Mouse (Mus musculus) hindbrain, embryonic 13.5 days (tissue): ENCODE measurements at regions not wholly inside any gene's neighbourhood (a gene's known extent, or its start where the extent isn't known, plus 50 kb on each side); places are given as distances from the start of the nearest gene placed in this dataset.
A peak's percentile ranks its signal among the peaks of the same experiment; 100 is the strongest.

ENCODE experiments used
- ATAC-seq: fragments of 200-750 bp; cut with Nextera tagmentation; 2 replicates; pipeline ENCODE4 v1.8.0; 2017; ENCODE audit warnings: moderate TSS enrichment; ENCODE audit not compliant: low FRiP score
- H3K27ac ChIP-seq: fragments of 300-500 bp; sonication (generic); 2 replicates; pipeline ENCODE4 v1.5.1; 2015; ENCODE audit warnings: inconsistent platforms, mild to moderate bottlenecking, moderate library complexity
- H3K27me3 ChIP-seq: fragments of 300-500 bp; sonication (generic); 2 replicates; pipeline ENCODE4 v1.6.1; 2015; ENCODE audit warnings: mild to moderate bottlenecking, inconsistent platforms
- H3K36me3 ChIP-seq: fragments of 300-500 bp; sonication (generic); 2 replicates; pipeline ENCODE4 v1.6.1; 2015; ENCODE audit warnings: mild to moderate bottlenecking, inconsistent platforms
- H3K4me1 ChIP-seq: fragments of 300-500 bp; sonication (generic); replicated peaks from 2 replicates; pipeline ENCODE4 v1.6.1; 2015; ENCODE audit warnings: inconsistent platforms
- H3K4me2 ChIP-seq: fragments of 300-500 bp; sonication (generic); 2 replicates; pipeline ENCODE4 v1.6.1; 2015; ENCODE audit warnings: inconsistent platforms, mild to moderate bottlenecking, moderate library complexity
- H3K4me3 ChIP-seq: fragments of 300-500 bp; sonication (generic); 2 replicates; pipeline ENCODE4 v1.5.1; 2015; ENCODE audit warnings: mild to moderate bottlenecking, inconsistent platforms
- H3K9ac ChIP-seq: fragments of 300-500 bp; sonication (generic); 2 replicates; pipeline ENCODE4 v1.6.1; 2015; ENCODE audit warnings: mild to moderate bottlenecking, inconsistent platforms
- H3K9me3 ChIP-seq: fragments of 300-500 bp; sonication (generic); 2 replicates; pipeline ENCODE4 v1.6.1; 2016; ENCODE audit warnings: inconsistent platforms
- WGBS: fragments of 180-500 bp; shearing (Covaris S2); methylation state at CpG from one replicate; pipeline ENCODE4 v1.1.7; 2015; 5-methylcytosine and 5-hydroxymethylcytosine counted together

DNA sequence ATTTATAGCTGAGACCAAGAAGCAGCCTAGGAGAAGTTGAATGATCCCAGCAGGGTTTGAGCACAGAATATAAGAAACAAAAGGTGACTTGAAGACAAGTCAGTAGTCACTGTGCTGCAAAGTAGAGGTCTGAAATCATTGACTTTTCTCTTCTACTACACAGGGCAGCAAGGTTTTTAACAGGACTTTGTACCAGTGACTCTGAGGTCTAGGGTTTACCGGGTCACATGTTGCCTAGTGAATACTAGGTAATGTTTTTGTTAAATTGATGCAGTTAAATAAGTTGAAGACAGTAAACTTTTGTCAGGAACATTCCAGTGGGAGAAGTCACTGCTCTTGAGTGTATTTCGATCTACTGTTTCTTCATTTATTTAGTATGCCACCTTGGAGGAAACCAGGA is 433.4 kb downstream of the 1700129C05Rik start:
- Histone ChIP-seq H3K4me2 (no peak overlapping the region), H3K9ac (no peak overlapping the region), H3K4me3 (no peak overlapping the region), H3K27ac (no peak overlapping the region), H3K9me3 (no peaks in the 10 kb centered on the region), H3K27me3 (no peaks in the 10 kb centered on the region), H3K4me1 (no peaks in the 10 kb centered on the region), H3K36me3 (no peaks in the 10 kb centered on the region)
- no peak for ATAC-seq
- 90% methylated on average over 2 of the region's 2 CpGs for WGBS

DNA sequence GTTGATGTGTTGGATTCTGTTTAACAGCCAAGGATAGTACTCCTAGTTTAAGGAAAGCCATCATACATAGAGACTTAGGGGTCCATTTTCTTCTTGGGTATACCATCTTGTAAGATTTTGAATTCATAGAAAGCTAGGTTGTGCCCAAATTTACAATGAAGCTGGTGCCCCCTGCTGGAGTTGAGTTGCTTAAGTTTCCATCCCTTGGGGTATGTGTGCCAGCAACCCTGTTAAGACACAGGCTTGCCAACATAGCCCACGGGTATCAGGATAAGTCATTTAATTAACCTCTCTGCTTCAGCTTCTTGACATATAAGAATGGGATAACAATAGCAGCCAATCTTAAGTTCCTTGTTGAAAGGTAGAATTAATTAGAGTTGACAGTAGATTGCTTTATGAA is 440.9 kb downstream of the 1700129C05Rik start:
- no peak overlapping the region for H3K4me3 ChIP-seq
- H3K27me3 ChIP-seq, result no peaks in the 10 kb centered on the region
- peak; percentile 49; the same call in 1 of the 2 replicates for ATAC-seq
- no peaks in the 10 kb centered on the region for H3K36me3 ChIP-seq
- 28% methylated on average over 1 of the region's 1 CpGs for WGBS
- no peak overlapping the region for H3K4me2 ChIP-seq
- no peak overlapping the region for H3K27ac ChIP-seq
- H3K9me3 ChIP-seq, result no peaks in the 10 kb centered on the region
- H3K4me1 ChIP-seq, result no peaks in the 10 kb centered on the region
- no peak overlapping the region for H3K9ac ChIP-seq

DNA sequence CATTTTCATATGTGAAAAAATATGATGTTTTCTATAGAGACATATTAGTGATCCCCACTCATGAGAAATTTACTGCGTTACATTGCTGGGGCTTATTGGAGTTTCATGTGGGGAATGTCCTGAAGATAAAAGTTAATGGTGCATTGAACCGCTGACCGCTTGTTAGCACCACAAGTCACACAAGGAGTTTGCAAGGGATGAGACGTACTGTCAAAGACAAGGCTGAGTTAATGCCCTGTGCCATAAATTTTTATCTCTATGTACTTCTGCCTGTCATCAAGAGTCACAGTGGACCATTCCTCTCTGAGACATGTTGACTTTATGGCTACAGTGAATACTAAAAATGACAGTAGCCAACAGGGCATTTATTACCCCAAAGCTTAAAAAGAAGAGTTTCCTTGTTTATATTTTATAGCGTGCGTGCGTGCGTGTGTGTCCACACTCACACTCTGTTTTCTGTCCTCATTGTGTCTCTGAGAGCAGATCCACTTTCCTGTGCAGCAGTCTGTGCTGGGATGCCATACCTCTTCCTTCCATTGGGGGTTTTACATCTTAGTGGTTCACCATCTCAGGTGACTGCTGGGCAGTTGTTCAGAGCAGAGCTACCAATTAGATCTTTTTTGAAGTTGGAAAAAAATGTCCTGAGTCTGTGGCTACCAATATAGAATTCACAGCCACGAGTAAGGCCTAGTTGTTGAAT is 451.4 kb downstream of the 1700129C05Rik start:
- 91% methylated on average over 9 of the region's 9 CpGs for whole genome bisulfite sequencing
- no peak overlapping the region for H3K4me3 ChIP-seq
- H3K9me3 ChIP-seq, result no peaks in the 10 kb centered on the region
- H3K9ac ChIP-seq, result no peak overlapping the region
- no peaks in the 10 kb centered on the region for H3K4me1 ChIP-seq
- no peak for ATAC-seq
- no peak overlapping the region for H3K27ac ChIP-seq
- H3K36me3 ChIP-seq, result no peaks in the 10 kb centered on the region
- H3K27me3 ChIP-seq, result no peaks in the 10 kb centered on the region
- H3K4me2 ChIP-seq, result no peak overlapping the region

DNA sequence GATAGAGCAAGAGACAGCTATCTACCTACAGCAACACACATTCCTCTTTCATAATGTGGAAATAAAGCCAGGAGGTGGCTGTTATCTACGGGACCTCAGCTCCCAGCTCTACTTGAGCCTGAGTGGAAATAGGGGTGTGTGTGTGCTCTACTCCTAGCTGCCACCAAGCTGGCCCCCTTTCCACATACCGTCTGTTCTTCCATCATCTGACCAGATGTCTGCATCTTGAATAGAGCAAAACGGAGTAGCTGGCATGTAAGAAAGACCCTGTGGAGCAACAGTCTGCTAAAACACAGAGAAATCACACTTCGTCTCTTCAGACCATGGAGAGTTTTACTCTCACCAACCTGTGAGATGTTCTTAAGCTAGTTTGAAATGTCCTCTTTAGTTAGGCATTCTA is 454.9 kb downstream of the 1700129C05Rik start:
- Histone ChIP-seq H3K9me3 (no peaks in the 10 kb centered on the region), H3K4me3 (no peak overlapping the region), H3K27ac (no peak overlapping the region), H3K9ac (no peak overlapping the region), H3K4me1 (no peaks in the 10 kb centered on the region), H3K36me3 (no peaks in the 10 kb centered on the region), H3K27me3 (no peaks in the 10 kb centered on the region), H3K4me2 (no peak overlapping the region)
- WGBS, result 90% methylated on average over 4 of the region's 4 CpGs
- ATAC-seq, result no peak

DNA sequence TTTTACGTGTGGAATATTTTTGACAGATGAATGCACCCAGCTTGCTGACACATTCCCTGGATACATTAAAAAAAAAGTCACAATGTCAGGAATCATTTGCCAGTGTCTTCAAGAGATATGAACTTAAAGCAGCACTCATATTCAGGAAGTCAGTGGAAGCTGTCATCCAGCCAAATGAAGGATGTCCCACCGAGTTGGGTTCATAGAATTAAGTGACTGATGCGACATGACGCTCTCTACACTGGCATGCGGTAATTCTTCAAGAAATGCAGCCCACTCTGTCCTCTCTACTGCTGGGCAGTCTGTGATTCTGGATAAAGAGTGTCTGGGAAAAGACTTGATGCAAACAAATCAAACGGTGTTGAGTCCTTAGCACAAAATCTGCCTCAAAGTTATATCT is 463.9 kb downstream of the 1700129C05Rik start:
- no peaks in the 10 kb centered on the region for H3K36me3 ChIP-seq
- ATAC-seq, result no peak
- no peaks in the 10 kb centered on the region for H3K9me3 ChIP-seq
- no peak overlapping the region for H3K4me3 ChIP-seq
- 73% methylated on average over 6 of the region's 6 CpGs for WGBS
- no peak overlapping the region for H3K9ac ChIP-seq
- H3K4me2 ChIP-seq, result no peak overlapping the region
- no peaks in the 10 kb centered on the region for H3K4me1 ChIP-seq
- H3K27me3 ChIP-seq, result no peaks in the 10 kb centered on the region
- H3K27ac ChIP-seq, result no peak overlapping the region

DNA sequence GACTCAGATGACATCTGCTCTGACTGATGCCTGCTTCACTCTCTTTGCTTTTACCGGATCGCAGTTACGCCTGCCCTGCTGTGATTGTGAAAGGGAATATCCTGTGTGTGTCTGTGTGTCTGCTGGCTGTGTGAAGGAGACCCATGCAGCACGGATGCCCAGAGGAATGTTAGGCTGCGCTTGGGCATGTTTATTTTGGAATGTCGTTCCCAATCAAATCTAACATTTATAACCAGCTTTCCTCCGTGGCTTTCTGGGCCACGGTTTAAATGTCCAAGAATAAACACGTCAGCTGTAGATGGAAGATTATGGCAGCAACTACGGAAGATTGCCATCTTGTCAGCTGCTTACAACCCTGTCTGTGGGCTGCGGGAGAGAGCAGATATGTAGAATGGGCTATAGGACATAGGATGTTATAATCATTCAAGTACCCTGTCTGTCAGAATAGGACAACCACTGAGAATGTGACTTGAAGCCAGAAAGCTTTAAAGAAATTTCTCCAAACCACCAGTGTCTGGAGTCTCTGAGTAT is 464.5 kb downstream of the 1700129C05Rik start:
- 56% methylated on average over 11 of the region's 11 CpGs for WGBS

DNA sequence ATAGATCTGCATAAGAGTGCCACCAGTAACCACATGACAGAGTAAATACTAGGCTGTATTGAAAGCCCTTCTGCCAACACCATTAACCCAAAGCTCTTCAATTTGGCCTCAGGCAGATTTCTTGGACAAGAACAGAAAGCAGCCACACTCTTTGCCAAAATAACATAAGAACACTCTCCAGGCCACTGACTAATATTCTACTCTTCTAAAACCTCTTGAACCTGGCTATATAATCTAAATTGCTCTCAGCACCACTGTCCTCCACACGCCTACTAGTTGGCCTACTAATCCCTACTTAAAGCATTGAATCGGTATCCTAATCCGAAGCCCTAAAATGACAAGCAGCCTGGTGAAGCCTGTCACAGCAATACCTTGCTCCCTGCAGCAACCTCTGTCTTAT is 467.5 kb downstream of the 1700129C05Rik start:
- Histone ChIP-seq H3K27ac (no peak overlapping the region), H3K4me1 (no peaks in the 10 kb centered on the region), H3K36me3 (no peaks in the 10 kb centered on the region), H3K9me3 (no peaks in the 10 kb centered on the region), H3K9ac (no peak overlapping the region), H3K4me2 (no peak overlapping the region), H3K4me3 (no peak overlapping the region), H3K27me3 (no peaks in the 10 kb centered on the region)
- 88% methylated on average over 3 of the region's 3 CpGs for WGBS
- ATAC-seq, result no peak

More for the DNA sequence above, 464.5 kb downstream of the 1700129C05Rik start:
- ATAC-seq, result no peak
- no peaks in the 10 kb centered on the region for H3K9me3 ChIP-seq
- no peak overlapping the region for H3K9ac ChIP-seq
- H3K4me3 ChIP-seq, result no peak overlapping the region
- no peaks in the 10 kb centered on the region for H3K4me1 ChIP-seq
- H3K27me3 ChIP-seq, result no peaks in the 10 kb centered on the region
- H3K4me2 ChIP-seq, result no peak overlapping the region
- H3K36me3 ChIP-seq, result no peaks in the 10 kb centered on the region
- H3K27ac ChIP-seq, result no peak overlapping the region

DNA sequence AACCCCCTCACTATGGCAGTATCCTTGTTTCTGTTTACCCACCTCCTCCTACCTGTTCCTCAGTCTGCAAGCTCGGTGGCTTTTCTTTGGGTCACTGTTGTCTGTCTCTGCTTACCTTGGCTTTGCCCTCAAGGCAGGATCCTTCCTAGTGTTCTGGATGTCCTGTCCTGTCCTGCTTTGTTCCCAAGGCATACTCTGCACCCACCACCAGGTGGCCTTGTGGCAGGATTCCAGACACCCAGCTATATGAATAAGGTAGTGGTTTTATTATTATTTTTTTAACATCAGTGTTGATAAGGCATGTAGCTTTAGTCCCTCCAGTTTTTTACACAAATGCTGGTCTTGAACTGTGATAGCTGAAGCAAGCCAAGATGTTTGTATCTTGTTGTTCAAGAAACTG is 478.7 kb downstream of the 1700129C05Rik start:
- no peak overlapping the region for H3K27ac ChIP-seq
- H3K36me3 ChIP-seq, result no peaks in the 10 kb centered on the region
- H3K9ac ChIP-seq, result no peak overlapping the region
- no peak overlapping the region for H3K4me3 ChIP-seq
- no peak for ATAC-seq
- H3K27me3 ChIP-seq, result no peaks in the 10 kb centered on the region
- H3K4me1 ChIP-seq, result peaks cover 5% of the 10 kb centered on the region; the same call in 1 of the 2 replicates
- no peak overlapping the region for H3K4me2 ChIP-seq
- WGBS, result 57% methylated on average over 1 of the region's 1 CpGs
- no peaks in the 10 kb centered on the region for H3K9me3 ChIP-seq

DNA sequence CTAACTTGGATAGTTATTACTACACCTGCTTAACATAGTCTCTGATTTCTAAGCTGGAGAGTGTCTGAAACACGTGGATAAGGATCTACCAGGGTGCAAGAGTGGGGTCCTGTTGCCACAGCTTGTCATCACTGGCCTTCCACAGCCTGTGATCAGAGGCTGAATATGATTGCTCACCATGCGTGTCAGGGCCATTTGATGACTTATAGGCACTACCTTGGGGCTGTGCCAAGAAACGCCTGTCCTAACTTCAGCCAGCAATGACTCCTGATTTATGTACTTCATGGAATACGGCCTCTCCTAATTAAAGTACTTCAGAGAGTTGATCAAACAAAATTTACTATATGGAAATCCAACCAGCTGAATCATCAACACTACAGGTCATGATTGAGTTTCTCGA is 480.1 kb downstream of the 1700129C05Rik start:
- WGBS, result 83% methylated on average over 5 of the region's 5 CpGs
- no peaks in the 10 kb centered on the region for H3K36me3 ChIP-seq
- no peak for ATAC-seq
- H3K4me2 ChIP-seq, result no peak overlapping the region
- H3K27me3 ChIP-seq, result no peaks in the 10 kb centered on the region
- H3K4me1 ChIP-seq, result peaks cover 5% of the 10 kb centered on the region; the same call in 1 of the 2 replicates
- H3K9me3 ChIP-seq, result no peaks in the 10 kb centered on the region
- no peak overlapping the region for H3K27ac ChIP-seq
- no peak overlapping the region for H3K9ac ChIP-seq
- H3K4me3 ChIP-seq, result no peak overlapping the region

DNA sequence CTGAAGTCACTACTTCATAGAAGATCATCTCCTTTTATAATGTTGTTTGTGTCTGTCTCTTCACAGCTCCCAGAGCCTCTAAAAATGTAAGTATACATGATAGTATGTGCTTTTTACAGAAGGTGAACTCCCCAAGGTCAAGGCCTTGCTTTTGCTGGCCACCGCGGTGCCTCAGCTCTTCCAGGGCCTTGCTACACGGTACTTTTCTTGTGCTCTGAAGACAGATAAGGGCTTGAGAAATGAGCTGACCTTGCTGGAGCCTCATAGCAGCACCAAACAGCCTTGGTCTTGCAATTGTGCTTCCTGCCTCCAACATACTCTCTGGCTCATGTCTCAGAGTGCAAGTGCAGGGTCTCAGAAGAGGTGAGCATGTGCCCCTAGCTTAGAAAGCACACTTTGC is 481.3 kb downstream of the 1700129C05Rik start:
- no peaks in the 10 kb centered on the region for H3K9me3 ChIP-seq
- H3K4me3 ChIP-seq, result no peak overlapping the region
- 83% methylated on average over 3 of the region's 3 CpGs for WGBS
- no peak overlapping the region for H3K27ac ChIP-seq
- H3K36me3 ChIP-seq, result no peaks in the 10 kb centered on the region
- no peaks in the 10 kb centered on the region for H3K27me3 ChIP-seq
- H3K4me2 ChIP-seq, result no peak overlapping the region
- no peak for ATAC-seq
- no peak overlapping the region for H3K9ac ChIP-seq
- peaks cover 9% of the 10 kb centered on the region; the same call in 1 of the 2 replicates for H3K4me1 ChIP-seq

DNA sequence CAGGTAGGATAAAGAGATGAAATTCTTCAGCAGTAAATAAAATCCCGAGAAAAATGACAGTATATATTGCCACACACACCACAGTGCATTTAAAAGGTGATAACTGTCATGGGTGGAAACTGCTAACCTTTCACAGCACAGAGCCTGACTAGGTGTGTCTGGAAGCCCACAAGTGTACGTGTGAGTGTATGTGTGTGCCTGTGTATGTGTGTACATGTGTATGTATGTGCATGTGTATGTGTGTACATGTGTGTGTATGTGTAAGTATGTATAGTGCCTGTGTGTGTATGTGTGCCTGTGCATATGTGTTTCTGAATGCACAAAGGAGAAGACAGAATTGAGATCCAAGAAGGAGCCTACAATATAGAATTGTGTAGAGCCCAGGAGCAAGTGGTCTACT is 485.4 kb downstream of the 1700129C05Rik start:
- Histone ChIP-seq H3K9ac (no peak overlapping the region), H3K27ac (no peak overlapping the region), H3K27me3 (no peaks in the 10 kb centered on the region), H3K4me2 (no peak overlapping the region), H3K36me3 (no peaks in the 10 kb centered on the region), H3K4me3 (no peak overlapping the region), H3K4me1 (peaks cover 4% of the 10 kb centered on the region; the same call in 1 of the 2 replicates), H3K9me3 (no peaks in the 10 kb centered on the region)
- 66% methylated on average over 2 of the region's 2 CpGs for WGBS
- no peak for ATAC-seq

DNA sequence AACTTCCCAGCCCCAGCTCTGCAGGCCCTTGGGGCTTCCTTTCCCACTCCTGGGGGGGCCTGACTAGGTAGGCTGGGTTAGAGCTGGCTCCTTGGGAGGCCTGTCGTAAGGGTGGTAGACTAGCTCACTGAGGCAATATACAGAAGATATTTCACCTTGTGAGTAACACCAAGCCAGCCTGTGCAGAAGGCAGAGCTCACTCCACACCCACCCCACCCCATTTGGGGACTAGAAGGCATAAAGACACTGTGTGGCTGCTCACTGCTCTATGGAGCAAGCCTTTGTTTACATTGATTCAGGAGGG is 485.8 kb downstream of the 1700129C05Rik start:
- Histone ChIP-seq H3K36me3 (no peaks in the 10 kb centered on the region), H3K4me2 (no peak overlapping the region), H3K27ac (no peak overlapping the region), H3K4me1 (peaks cover 4% of the 10 kb centered on the region; the same call in 1 of the 2 replicates), H3K9me3 (no peaks in the 10 kb centered on the region), H3K4me3 (no peak overlapping the region), H3K27me3 (no peaks in the 10 kb centered on the region), H3K9ac (no peak overlapping the region)
- 7% methylated on average over 1 of the region's 1 CpGs for WGBS
- ATAC-seq, result no peak

DNA sequence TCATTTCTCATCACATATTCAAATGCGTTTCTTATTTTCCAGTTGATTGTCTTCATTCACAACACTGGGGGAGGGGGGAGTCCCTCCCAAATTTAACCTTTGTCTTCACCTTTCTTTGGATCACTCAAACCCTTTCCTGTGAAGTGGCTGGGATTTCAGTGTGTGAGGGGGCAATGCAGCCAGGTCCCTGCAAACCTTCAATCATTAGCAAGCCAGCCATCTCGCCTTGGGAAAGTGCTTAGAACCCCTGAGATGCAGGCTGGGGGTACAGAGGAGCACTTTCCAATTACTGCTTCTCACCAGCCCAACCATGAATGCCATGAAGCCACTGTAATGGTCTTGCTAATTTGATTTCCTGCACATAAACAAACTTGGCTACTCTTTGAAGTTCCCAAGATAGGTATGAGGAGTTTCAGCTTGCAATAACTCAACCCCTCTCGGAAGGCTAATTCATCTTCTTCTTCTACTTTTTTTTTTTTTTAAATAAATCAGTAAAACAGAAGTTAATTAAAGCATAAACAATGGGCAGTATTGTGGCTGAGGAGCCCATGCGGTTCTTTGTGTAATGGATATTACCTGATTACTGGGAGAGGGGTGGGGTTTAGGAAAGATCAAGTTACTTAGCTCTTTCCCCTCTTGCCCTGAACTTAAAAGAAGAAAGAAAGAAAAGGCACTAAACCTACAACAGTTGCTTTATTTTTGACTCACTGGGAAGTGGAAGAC is 486.3 kb downstream of the 1700129C05Rik start:
- no peak for ATAC-seq
- no peak overlapping the region for H3K4me3 ChIP-seq
- WGBS, result 22% methylated on average over 4 of the region's 4 CpGs
- no peaks in the 10 kb centered on the region for H3K36me3 ChIP-seq
- peaks cover 4% of the 10 kb centered on the region; the same call in 1 of the 2 replicates for H3K4me1 ChIP-seq
- H3K27me3 ChIP-seq, result no peaks in the 10 kb centered on the region
- no peak overlapping the region for H3K4me2 ChIP-seq
- H3K27ac ChIP-seq, result no peak overlapping the region
- H3K9me3 ChIP-seq, result no peaks in the 10 kb centered on the region
- no peak overlapping the region for H3K9ac ChIP-seq
